In genomic region chr5:124377149-124377548, GRCm38 (mm10) we compare ENCODE assay signal across 23 mouse cellular contexts. TPM values are rescaled to one million over a fixed set of nuclear protein-coding genes. Genes with fewer than 3 reads are reported as not detected.
DNase-seq lines count a peak whose midpoint lies in the region; ATAC-seq and TF ChIP-seq lines count a peak whose summit lies in the region.
"Had no signal": no experiment of that assay in that cellular context is flagged by ENCODE, and none has a peak within 500 bp of the region (broad histone marks: within the 10 kb centered on the region; RNA-seq: fewer than 3 reads in every experiment).

No protein-coding gene starts in this region.

- H3K4me3 ChIP-seq in liver, postnatal 0 days (ENCODE audit: low read depth, low read length): no peak overlapping the region
- no peak overlapping the region for H3K4me3 ChIP-seq in liver, embryonic 11.5 days (ENCODE audit: low read depth, low read length)
- no peak overlapping the region for H3K4me3 ChIP-seq in ES-Bruce4 (ENCODE audit: low read depth, low read length)
- H3K4me3 ChIP-seq: embryonic facial prominence, embryonic 15.5 days; intestine, embryonic 15.5 days; kidney, embryonic 15.5 days; lung, embryonic 15.5 days; midbrain, embryonic 15.5 days; neural tube, embryonic 15.5 days; stomach, embryonic 15.5 days had no signal

- no peaks in the 10 kb centered on the region for H3K9me3 ChIP-seq in liver, postnatal 0 days (ENCODE audit: low read length)
- no peaks in the 10 kb centered on the region for H3K9me3 ChIP-seq in liver, embryonic 11.5 days (ENCODE audit: control insufficient read depth, low read length)
- H3K9me3 ChIP-seq in ES-Bruce4 (replicated peaks; ENCODE audit: control insufficient read depth, insufficient read depth, low read length, poor library complexity, severe bottlenecking): no peaks in the 10 kb centered on the region
- H3K9me3 ChIP-seq: embryonic facial prominence, embryonic 15.5 days; intestine, embryonic 15.5 days; kidney, embryonic 15.5 days; lung, embryonic 15.5 days; midbrain, embryonic 15.5 days; neural tube, embryonic 15.5 days; stomach, embryonic 15.5 days had no signal

- H3K36me3 ChIP-seq in liver, postnatal 0 days (replicated peaks; ENCODE audit: insufficient read depth, low read length): peaks cover 72% of the 10 kb centered on the region
- peaks cover 46% of the 10 kb centered on the region for H3K36me3 ChIP-seq in liver, embryonic 11.5 days (ENCODE audit: control insufficient read depth, insufficient read depth, low read length)
- peaks cover 84% of the 10 kb centered on the region for H3K36me3 ChIP-seq in ES-Bruce4 (ENCODE audit: control insufficient read depth, insufficient read depth, low read length, poor library complexity, severe bottlenecking)

- no peak for TF ChIP-seq POLR2A in ES-Bruce4 (IDR thresholded peaks at IDR 0.05; ENCODE audit: insufficient read depth, low read length)

- no peak overlapping the region for H3K4me2 ChIP-seq in liver, postnatal 0 days (ENCODE audit: low read depth, low read length)
- no peak overlapping the region for H3K4me2 ChIP-seq in liver, embryonic 11.5 days
- H3K4me2 ChIP-seq: embryonic facial prominence, embryonic 15.5 days; heart, embryonic 11.5 days; hindbrain, embryonic 14.5 days; intestine, embryonic 15.5 days; kidney, embryonic 15.5 days; lung, embryonic 15.5 days; midbrain, embryonic 15.5 days; neural tube, embryonic 15.5 days; stomach, embryonic 15.5 days had no signal

- WGBS in liver, postnatal 0 days (ENCODE audit: insufficient replicate concordance): 77% methylated on average over 4 of the region's 4 CpGs
- WGBS in liver, embryonic 11.5 days: 87% methylated on average over 4 of the region's 4 CpGs
- WGBS in large intestine, adult 2 months: 53% methylated on average over 4 of the region's 4 CpGs

- H3K9ac ChIP-seq in liver, postnatal 0 days (replicated peaks): no peak overlapping the region
- no peak overlapping the region for H3K9ac ChIP-seq in liver, embryonic 11.5 days (ENCODE audit: low read depth, low read length)
- no peak overlapping the region for H3K9ac ChIP-seq in ES-Bruce4 (ENCODE audit: low read depth, poor library complexity, severe bottlenecking)
- H3K9ac ChIP-seq: embryonic facial prominence, embryonic 15.5 days; hindbrain, embryonic 14.5 days; intestine, embryonic 15.5 days; kidney, embryonic 15.5 days; lung, embryonic 15.5 days; midbrain, embryonic 15.5 days; neural tube, embryonic 15.5 days; stomach, embryonic 15.5 days had no signal

- no peak for DNase-seq in liver, postnatal 0 days
- no peak for DNase-seq in liver, embryonic 11.5 days (ENCODE audit: low spot score)
- DNase-seq in large intestine, adult 2 months (ENCODE audit: low read depth, low spot score): peak; percentile 31
- peak; percentile 49 for DNase-seq in yolk sac, embryonic 10.5 days (ENCODE audit: low spot score)
- DNase-seq in layer of hippocampus, postnatal 10 days (ENCODE audit: low spot score in 2 of 2): no peak
- DNase-seq in adrenal gland, postnatal 25 days: no peak
- DNase-seq: adrenal gland, adult 2 months; cerebellum, postnatal 14 days; gastrocnemius, postnatal 25 days; heart, postnatal 10 days; layer of hippocampus, postnatal 36 days; right cerebral cortex, postnatal 14 days had no signal

- ATAC-seq in liver, postnatal 0 days: peak; percentile 86
- ATAC-seq in liver, embryonic 11.5 days (replicated peaks; ENCODE audit: low FRiP score): no peak
- ATAC-seq: forebrain, embryonic 16.5 days; intestine, embryonic 15.5 days; midbrain, embryonic 15.5 days had no signal

- no peak for TF ChIP-seq CTCF in liver, postnatal 0 days (IDR thresholded peaks at IDR 0.05; ENCODE audit: low read depth)
- no peak for TF ChIP-seq CTCF in ES-Bruce4 (IDR thresholded peaks at IDR 0.05; ENCODE audit: low read depth, low read length)

- TF ChIP-seq EP300 in liver, postnatal 0 days (IDR thresholded peaks at IDR 0.05; ENCODE audit: low read depth): no peak
- no peak for TF ChIP-seq EP300 in ES-Bruce4 (IDR thresholded peaks at IDR 0.05; ENCODE audit: insufficient read depth, low read depth, low read length)

- no peaks in the 10 kb centered on the region for H3K27me3 ChIP-seq in liver, postnatal 0 days (ENCODE audit: insufficient read depth, low read length)
- H3K27me3 ChIP-seq in liver, embryonic 11.5 days (replicated peaks; ENCODE audit: control insufficient read depth, insufficient read depth, low read length): no peaks in the 10 kb centered on the region
- H3K27me3 ChIP-seq in ES-Bruce4 (ENCODE audit: control insufficient read depth, insufficient read depth, low read length, poor library complexity, severe bottlenecking): no peaks in the 10 kb centered on the region
- H3K27me3 ChIP-seq: embryonic facial prominence, embryonic 15.5 days; intestine, embryonic 15.5 days; kidney, embryonic 15.5 days; lung, embryonic 15.5 days; midbrain, embryonic 15.5 days; neural tube, embryonic 15.5 days; stomach, embryonic 15.5 days had no signal

- peak overlapping the region; percentile 16 for H3K27ac ChIP-seq in liver, postnatal 0 days (ENCODE audit: low read depth)
- H3K27ac ChIP-seq in liver, embryonic 11.5 days (ENCODE audit: low read depth, low read length): no peak overlapping the region
- H3K27ac ChIP-seq in ES-Bruce4 (ENCODE audit: insufficient read depth, low read length): 0 out of 2 replicates have a peak overlapping the region, but pooled peaks have one; percentile 1
- H3K27ac ChIP-seq: embryonic facial prominence, embryonic 15.5 days; hindbrain, embryonic 14.5 days; intestine, embryonic 15.5 days; kidney, embryonic 15.5 days; lung, embryonic 15.5 days; midbrain, embryonic 15.5 days; neural tube, embryonic 15.5 days; stomach, embryonic 15.5 days had no signal

- no peaks in the 10 kb centered on the region for H3K4me1 ChIP-seq in liver, postnatal 0 days (ENCODE audit: insufficient read depth)
- no peaks in the 10 kb centered on the region for H3K4me1 ChIP-seq in liver, embryonic 11.5 days (replicated peaks; ENCODE audit: control insufficient read depth, insufficient read depth, low read length)
- no peaks in the 10 kb centered on the region for H3K4me1 ChIP-seq in ES-Bruce4 (ENCODE audit: control insufficient read depth, insufficient read depth, low read length)
- H3K4me1 ChIP-seq: embryonic facial prominence, embryonic 15.5 days; intestine, embryonic 15.5 days; kidney, embryonic 15.5 days; lung, embryonic 15.5 days; midbrain, embryonic 15.5 days; neural tube, embryonic 15.5 days; stomach, embryonic 15.5 days had no signal

RNA-seq across cellular contexts. Expression of gene Cdk2ap1, which starts 14.3 kb away (rescaled TPM):
- 31.7 and 44.7 TPM in 2 replicates for polyA plus RNA-seq in liver, postnatal 0 days (2015; fragmentation: Nextera tagmentation; extraction: Ambion mirVana)
- polyA plus RNA-seq in liver, embryonic 11.5 days (2014; fragmentation: Nextera tagmentation; extraction: Ambion mirVana): 97.9 and 124 TPM in 2 replicates
- polyA plus RNA-seq in ES-Bruce4 (2011; ENCODE audit: insufficient read depth, insufficient read length, low read depth, missing spikeins): 122 and 125 TPM in 2 replicates
- polyA plus RNA-seq in large intestine, adult 2 months (2012; rRNA removed): 97.9 and 118 TPM in 2 replicates
- 100 to 1,000 TPM in 1 of 2 experiments, 10 to 100 TPM in 1; 97.5 to 106 TPM for total RNA-seq in layer of hippocampus, postnatal 10 days (2021)
- total RNA-seq in adrenal gland, postnatal 25 days (2021): 148 and 153 TPM in 2 replicates

RNA-seq across cellular contexts. Expression of gene Sbno1, which starts 48.7 kb away (rescaled TPM):
- 30.0 and 30.6 TPM in 2 replicates for polyA plus RNA-seq in liver, postnatal 0 days (2015; fragmentation: Nextera tagmentation; extraction: Ambion mirVana)
- 75.2 and 86.4 TPM in 2 replicates for polyA plus RNA-seq in liver, embryonic 11.5 days (2014; fragmentation: Nextera tagmentation; extraction: Ambion mirVana)
- polyA plus RNA-seq in ES-Bruce4 (2011; ENCODE audit: insufficient read depth, insufficient read length, low read depth, missing spikeins): 177 and 189 TPM in 2 replicates
- polyA plus RNA-seq in large intestine, adult 2 months (2012; rRNA removed): 9.9 and 18.8 TPM in 2 replicates
- 100 to 1,000 TPM; 125 to 128 TPM for total RNA-seq in layer of hippocampus, postnatal 10 days (2021)
- total RNA-seq in adrenal gland, postnatal 25 days (2021): 91.4 and 104 TPM in 2 replicates

RNA-seq across cellular contexts. Expression of gene 2810006K23Rik, which starts 49.3 kb away (rescaled TPM):
- 4.5 and 4.9 TPM in 2 replicates for polyA plus RNA-seq in liver, postnatal 0 days (2015; fragmentation: Nextera tagmentation; extraction: Ambion mirVana)
- 14.6 and 15.5 TPM in 2 replicates for polyA plus RNA-seq in liver, embryonic 11.5 days (2014; fragmentation: Nextera tagmentation; extraction: Ambion mirVana)
- 15.4 and 16.2 TPM in 2 replicates for polyA plus RNA-seq in ES-Bruce4 (2011; ENCODE audit: insufficient read depth, insufficient read length, low read depth, missing spikeins)
- 3.9 and 4.1 TPM in 2 replicates for polyA plus RNA-seq in large intestine, adult 2 months (2012; rRNA removed)
- 10 to 100 TPM in 1 of 2 experiments, 1 to 10 TPM in 1; 9.9 to 12.7 TPM for total RNA-seq in layer of hippocampus, postnatal 10 days (2021)
- total RNA-seq in adrenal gland, postnatal 25 days (2021): 15.1 and 19.9 TPM in 2 replicates

RNA-seq across cellular contexts. Expression of gene Mphosph9, which starts 49.4 kb away (rescaled TPM):
- 2.6 and 3.0 TPM in 2 replicates for polyA plus RNA-seq in liver, postnatal 0 days (2015; fragmentation: Nextera tagmentation; extraction: Ambion mirVana)
- polyA plus RNA-seq in liver, embryonic 11.5 days (2014; fragmentation: Nextera tagmentation; extraction: Ambion mirVana): 12.6 and 13.1 TPM in 2 replicates
- polyA plus RNA-seq in ES-Bruce4 (2011; ENCODE audit: insufficient read depth, insufficient read length, low read depth, missing spikeins): 18.9 and 21.7 TPM in 2 replicates
- 2.2 and 3.5 TPM in 2 replicates for polyA plus RNA-seq in large intestine, adult 2 months (2012; rRNA removed)
- 10 to 100 TPM; 21.9 to 24.2 TPM for total RNA-seq in layer of hippocampus, postnatal 10 days (2021)
- total RNA-seq in adrenal gland, postnatal 25 days (2021): 7.8 and 11.8 TPM in 2 replicates

Comparison
In these comparisons a context has a peak if more than half of its experiments do, and no peak if none do; other contexts are left out.
1. DNase-seq: peak in large intestine, adult 2 months (single experiment) and yolk sac, embryonic 10.5 days (single experiment); none in liver, postnatal 0 days (single experiment), liver, embryonic 11.5 days (single experiment), layer of hippocampus, postnatal 10 days (0 of 2) and adrenal gland, postnatal 25 days (single experiment).